Mouse (Mus musculus) embryonic fibroblast, embryonic 13.5 days (primary cell): ENCODE measurements around the gene Otud7b.

ENCODE experiments used
- CTCF ChIP-seq: IDR thresholded peaks from 2 replicates; pipeline ENCODE4 v1.5.1; 2011; ENCODE audit warnings: mild to moderate bottlenecking, control low read depth, low read length, moderate library complexity, borderline replicate concordance; ENCODE audit not compliant: insufficient read depth
- POLR2A ChIP-seq: IDR thresholded peaks from 2 replicates; pipeline ENCODE4 v1.6.1; 2011; ENCODE audit warnings: low read depth, mild to moderate bottlenecking, control low read depth, low read length, moderate library complexity

DNA sequence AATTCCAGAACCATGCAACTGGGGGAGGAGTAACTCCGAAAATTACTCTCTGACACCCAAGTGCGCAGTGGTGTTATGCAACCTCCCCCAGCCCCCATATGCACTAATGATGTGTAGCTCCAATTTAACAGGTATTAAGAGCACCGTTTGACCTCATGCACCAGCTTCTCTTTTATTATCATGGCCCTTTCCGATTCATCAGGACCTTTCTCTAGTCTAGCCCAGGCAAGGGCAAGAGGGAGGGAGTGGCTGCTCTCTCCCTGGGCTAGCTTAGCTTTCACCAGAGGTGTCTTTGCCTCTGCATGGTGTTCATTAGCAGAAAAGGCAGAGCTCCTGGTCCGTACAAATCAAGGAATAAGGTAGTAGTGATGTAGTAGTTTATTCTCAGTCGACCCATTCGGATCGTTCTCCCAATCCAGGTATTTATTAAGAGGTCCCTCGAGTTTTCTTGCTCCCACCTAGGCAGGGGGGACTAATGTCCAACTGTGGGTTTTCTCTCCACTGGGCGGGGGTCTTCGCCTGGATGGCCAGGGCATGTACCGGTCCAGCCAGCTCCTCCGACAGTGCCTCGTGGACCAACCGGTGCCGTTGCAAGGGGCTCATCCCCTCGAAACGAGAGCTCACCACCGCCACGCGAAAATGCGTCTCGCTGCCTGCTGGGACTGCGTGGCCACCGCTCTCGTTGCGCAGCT lies 92.3 kb downstream of the Otud7b start:
- TF ChIP-seq CTCF (no peak), POLR2A (no peak; the same call in 1 of the 2 replicates)
